Mouse (Mus musculus): Measurements from ENCODE around the gene Tmem138.
"Not testable (repeated sequence)": the region's sequence is repeated elsewhere in the genome, so short reads cannot be mapped to it uniquely, and the experiment has no call there.

The Tmem138 gene

GRCm38 (mm10) chr19:10569627-10570026 lies 7.5 kb downstream of the Tmem138 start:
- DNase-seq (ENCODE audit: low spot score) = no peak

- no peak for DNase-seq (ENCODE audit: low spot score)
These were observed 11.9 kb downstream of the Tmem138 start for GRCm38 (mm10) chr19:10565217-10565616.

GRCm38 (mm10) chr19:10564278-10564677 lies 12.9 kb downstream of the Tmem138 start:
- DNase-seq (ENCODE audit: low spot score) = no peak

GRCm38 (mm10) chr19:10562351-10562750 lies 14.8 kb downstream of the Tmem138 start:
- no peak for DNase-seq (ENCODE audit: low spot score)

GRCm38 (mm10) chr19:10561558-10562314 lies 15.4 kb downstream of the Tmem138 start:
- DNase-seq (ENCODE audit: low spot score) = peak; percentile 32

- DNase-seq (ENCODE audit: low spot score) = peak; percentile 58
These were observed 17.1 kb downstream of the Tmem138 start for GRCm38 (mm10) chr19:10560108-10560507.

GRCm38 (mm10) chr19:10557837-10558375 lies 19.3 kb downstream of the Tmem138 start:
- not testable (repeated sequence) for DNase-seq (ENCODE audit: low spot score)

- no peak for DNase-seq (ENCODE audit: low spot score)
These were observed 19.7 kb downstream of the Tmem138 start for GRCm38 (mm10) chr19:10557430-10557829.

- no peak for DNase-seq (ENCODE audit: low spot score)
These were observed 20.2 kb downstream of the Tmem138 start for GRCm38 (mm10) chr19:10557001-10557400.

- DNase-seq (ENCODE audit: low spot score) = peak; percentile 74
These were observed 21.3 kb downstream of the Tmem138 start, which contains the start of gene Tmem216 for GRCm38 (mm10) chr19:10555624-10556510. Tmem216 (minus strand) TSS chr19:10556238.

GRCm38 (mm10) chr19:10539454-10539853 lies 37.7 kb downstream of the Tmem138 start:
- no peak for DNase-seq (ENCODE audit: low spot score)

GRCm38 (mm10) chr19:10530082-10530481 lies 47.1 kb downstream of the Tmem138 start:
- DNase-seq (ENCODE audit: low spot score) = no peak

- DNase-seq (ENCODE audit: low spot score) = peak; percentile 71
These were observed 51.3 kb downstream of the Tmem138 start, which contains the start of gene Sdhaf2 for GRCm38 (mm10) chr19:10525910-10526309. Sdhaf2 (minus strand) TSS chr19:10526142.

GRCm38 (mm10) chr19:10525106-10525901 lies 51.9 kb downstream of the Tmem138 start, which contains the start of gene Cpsf7:
Cpsf7 (plus strand) TSS chr19:10525266.
- peak; percentile 88 for DNase-seq (ENCODE audit: low spot score)

- no peak for DNase-seq (ENCODE audit: low spot score)
These were observed 52.4 kb downstream of the Tmem138 start for GRCm38 (mm10) chr19:10524784-10525105.

GRCm38 (mm10) chr19:10523483-10524080 lies 53.6 kb downstream of the Tmem138 start:
- DNase-seq (ENCODE audit: low spot score) = peak; percentile 7

GRCm38 (mm10) chr19:10521926-10522325 lies 55.2 kb downstream of the Tmem138 start:
- no peak for DNase-seq (ENCODE audit: low spot score)
